Mouse (Mus musculus): Measurements from ENCODE around the gene Hoxb6.
A peak's percentile ranks its signal among the peaks of the same experiment; 100 is the strongest.

Gene Hoxb6

GRCm38 (mm10) chr11:96270996-96271540 lies 21.2 kb upstream of the Hoxb6 start, which contains the start of gene Hoxb9:
Hoxb9 (plus strand) TSS chr11:96271457.
- no peak for DNase-seq

GRCm38 (mm10) chr11:96271541-96272011 lies 20.7 kb upstream of the Hoxb6 start:
- no peak for DNase-seq

- no peak for DNase-seq
Measured at GRCm38 (mm10) chr11:96272024-96272921, 20.0 kb upstream of the Hoxb6 start.

- DNase-seq = no peak
Measured at GRCm38 (mm10) chr11:96274428-96274827, 17.8 kb upstream of the Hoxb6 start.

GRCm38 (mm10) chr11:96275896-96276295 lies 16.4 kb upstream of the Hoxb6 start:
- DNase-seq = no peak

- no peak for DNase-seq
Measured at GRCm38 (mm10) chr11:96277151-96278044, 14.9 kb upstream of the Hoxb6 start.

GRCm38 (mm10) chr11:96278324-96278723 lies 14.0 kb upstream of the Hoxb6 start:
- no peak for DNase-seq

GRCm38 (mm10) chr11:96278773-96279172 lies 13.5 kb upstream of the Hoxb6 start:
- DNase-seq = peak; percentile 83

- no peak for DNase-seq
Measured at GRCm38 (mm10) chr11:96279421-96280233, 12.6 kb upstream of the Hoxb6 start.

- DNase-seq = no peak
Measured at GRCm38 (mm10) chr11:96280399-96281378, 11.6 kb upstream of the Hoxb6 start.

GRCm38 (mm10) chr11:96281396-96281795 lies 10.9 kb upstream of the Hoxb6 start:
- no peak for DNase-seq

GRCm38 (mm10) chr11:96281855-96282570 lies 10.3 kb upstream of the Hoxb6 start, which contains the start of gene Hoxb8:
Hoxb8 (plus strand) TSS chr11:96281905.
- no peak for DNase-seq

- no peak for DNase-seq
Measured at GRCm38 (mm10) chr11:96282795-96283430, 9.4 kb upstream of the Hoxb6 start.

GRCm38 (mm10) chr11:96284041-96284749 lies 8.1 kb upstream of the Hoxb6 start:
- DNase-seq = no peak

- no peak for DNase-seq
Measured at GRCm38 (mm10) chr11:96284774-96285734, 7.2 kb upstream of the Hoxb6 start.

- no peak for DNase-seq
Measured at GRCm38 (mm10) chr11:96285771-96286738, 6.2 kb upstream of the Hoxb6 start, which contains the start of gene Hoxb7. Hoxb7 (plus strand) TSS chr11:96286623.

All from thymus, postnatal 25 days (tissue).